Mouse (Mus musculus): Measurements from ENCODE around the gene Hck. TPM values are rescaled to one million over a fixed set of nuclear protein-coding genes. Genes with fewer than 3 reads are reported as not detected.

Hck gene
- polyA plus RNA-seq, 1 experiment from 2014 or later: 2.3 TPM

GRCm38 (mm10) chr2:153191242-153191641 lies 83.0 kb downstream of the Hck start:
- ATAC-seq (ENCODE audit: low FRiP score, low TSS enrichment) (no peak), DNase-seq (no peak)

GRCm38 (mm10) chr2:153194255-153194654 lies 86.0 kb downstream of the Hck start:
- no peak overlapping the region for H3K9ac ChIP-seq (replicated peaks; ENCODE audit: low read length)
- no peaks in the 10 kb centered on the region for H3K9me3 ChIP-seq (ENCODE audit: control insufficient read depth, low read length)
- H3K36me3 ChIP-seq (ENCODE audit: control insufficient read depth, insufficient read depth, low read length): peaks cover 86% of the 10 kb centered on the region
- H3K27ac ChIP-seq (replicated peaks; ENCODE audit: low read depth, low read length): no peak overlapping the region
- no peak overlapping the region for H3K4me3 ChIP-seq (replicated peaks; ENCODE audit: low read depth, low read length)
- DNase-seq: no peak
- 91% methylated on average over 3 of the region's 3 CpGs for WGBS
- no peaks in the 10 kb centered on the region for H3K4me1 ChIP-seq (ENCODE audit: control insufficient read depth, insufficient read depth, low read length)
- no peak overlapping the region for H3K4me2 ChIP-seq (ENCODE audit: low read length)
- no peak for ATAC-seq (ENCODE audit: low FRiP score, low TSS enrichment)
- H3K27me3 ChIP-seq (ENCODE audit: control insufficient read depth, insufficient read depth, low read length): no peaks in the 10 kb centered on the region

More at GRCm38 (mm10) chr2:153191242-153191641, 83.0 kb downstream of the Hck start:
- peaks cover 90% of the 10 kb centered on the region for H3K36me3 ChIP-seq (ENCODE audit: control insufficient read depth, insufficient read depth, low read length)
- no peak overlapping the region for H3K9ac ChIP-seq (replicated peaks; ENCODE audit: low read length)
- H3K27me3 ChIP-seq (ENCODE audit: control insufficient read depth, insufficient read depth, low read length): no peaks in the 10 kb centered on the region
- no peaks in the 10 kb centered on the region for H3K4me1 ChIP-seq (ENCODE audit: control insufficient read depth, insufficient read depth, low read length)
- no peak overlapping the region for H3K27ac ChIP-seq (replicated peaks; ENCODE audit: low read depth, low read length)
- WGBS: 85% methylated on average over 2 of the region's 2 CpGs
- H3K4me3 ChIP-seq (replicated peaks; ENCODE audit: low read depth, low read length): no peak overlapping the region
- no peak overlapping the region for H3K4me2 ChIP-seq (ENCODE audit: low read length)
- H3K9me3 ChIP-seq (ENCODE audit: control insufficient read depth, low read length): no peaks in the 10 kb centered on the region

- Histone ChIP-seq H3K36me3 (ENCODE audit: control insufficient read depth, insufficient read depth, low read length) (peaks cover 78% of the 10 kb centered on the region), H3K4me2 (ENCODE audit: low read length) (no peak overlapping the region), H3K27me3 (ENCODE audit: control insufficient read depth, insufficient read depth, low read length) (no peaks in the 10 kb centered on the region), H3K4me3 (replicated peaks; ENCODE audit: low read depth, low read length) (no peak overlapping the region), H3K27ac (replicated peaks; ENCODE audit: low read depth, low read length) (no peak overlapping the region), H3K9ac (replicated peaks; ENCODE audit: low read length) (no peak overlapping the region), H3K4me1 (ENCODE audit: control insufficient read depth, insufficient read depth, low read length) (no peaks in the 10 kb centered on the region), H3K9me3 (ENCODE audit: control insufficient read depth, low read length) (no peaks in the 10 kb centered on the region)
- WGBS: 86% methylated on average over 5 of the region's 5 CpGs
- DNase-seq: no peak
- ATAC-seq (ENCODE audit: low FRiP score, low TSS enrichment): no peak
These were observed 90.2 kb downstream of the Hck start for GRCm38 (mm10) chr2:153198485-153198884.

- Histone ChIP-seq H3K27ac (replicated peaks; ENCODE audit: low read depth, low read length) (no peak overlapping the region), H3K9ac (replicated peaks; ENCODE audit: low read length) (no peak overlapping the region), H3K4me1 (ENCODE audit: control insufficient read depth, insufficient read depth, low read length) (no peaks in the 10 kb centered on the region), H3K4me2 (ENCODE audit: low read length) (no peak overlapping the region), H3K36me3 (ENCODE audit: control insufficient read depth, insufficient read depth, low read length) (peaks cover 80% of the 10 kb centered on the region), H3K27me3 (ENCODE audit: control insufficient read depth, insufficient read depth, low read length) (no peaks in the 10 kb centered on the region), H3K4me3 (replicated peaks; ENCODE audit: low read depth, low read length) (no peak overlapping the region), H3K9me3 (ENCODE audit: control insufficient read depth, low read length) (no peaks in the 10 kb centered on the region)
- ATAC-seq (ENCODE audit: low FRiP score, low TSS enrichment) (no peak), DNase-seq (no peak)
- 94% methylated on average over 2 of the region's 2 CpGs for WGBS
These were observed 90.8 kb downstream of the Hck start for GRCm38 (mm10) chr2:153199114-153199513.

Other genes starting within 250 kb of the Hck start
- gene Mylk2, start 197.1 kb upstream of the Hck start, polyA plus RNA-seq (2014; fragmentation: Nextera tagmentation; extraction: Ambion mirVana): not detected in 2 replicates
- 2.8 and 4.7 TPM in 2 replicates for gene Foxs1, start 175.3 kb upstream of the Hck start, polyA plus RNA-seq (2014; fragmentation: Nextera tagmentation; extraction: Ambion mirVana)
- gene Dusp15, start 156.8 kb upstream of the Hck start, polyA plus RNA-seq (2014; fragmentation: Nextera tagmentation; extraction: Ambion mirVana): 7.3 and 16.7 TPM in 2 replicates
- gene Ttll9, start 146.0 kb upstream of the Hck start, polyA plus RNA-seq (2014; fragmentation: Nextera tagmentation; extraction: Ambion mirVana): 5.3 and 7.1 TPM in 2 replicates
- gene Pdrg1, start 93.0 kb upstream of the Hck start, polyA plus RNA-seq (2014; fragmentation: Nextera tagmentation; extraction: Ambion mirVana): 117 and 177 TPM in 2 replicates
- 1.0 and 2.1 TPM in 2 replicates for gene Xkr7, start 76.6 kb upstream of the Hck start, polyA plus RNA-seq (2014; fragmentation: Nextera tagmentation; extraction: Ambion mirVana)
- 1.5 and 2.0 TPM in 2 replicates for gene Ccm2l, start 42.5 kb upstream of the Hck start, polyA plus RNA-seq (2014; fragmentation: Nextera tagmentation; extraction: Ambion mirVana)
- 80.1 and 89.8 TPM in 2 replicates for gene Tm9sf4, start 52.8 kb downstream of the Hck start, polyA plus RNA-seq (2014; fragmentation: Nextera tagmentation; extraction: Ambion mirVana)
- 30.2 and 37.5 TPM in 2 replicates for gene Tspyl3, start 117.0 kb downstream of the Hck start, polyA plus RNA-seq (2014; fragmentation: Nextera tagmentation; extraction: Ambion mirVana)
- gene Plagl2, start 133.0 kb downstream of the Hck start, polyA plus RNA-seq (2014; fragmentation: Nextera tagmentation; extraction: Ambion mirVana): 7.3 and 11.5 TPM in 2 replicates
- 5.6 and 6.0 TPM in 2 replicates for gene Pofut1, start 133.1 kb downstream of the Hck start, polyA plus RNA-seq (2014; fragmentation: Nextera tagmentation; extraction: Ambion mirVana)
- gene Kif3b, start 182.9 kb downstream of the Hck start, polyA plus RNA-seq (2014; fragmentation: Nextera tagmentation; extraction: Ambion mirVana): 17.0 and 18.6 TPM in 2 replicates
- gene Asxl1, start 237.4 kb downstream of the Hck start, polyA plus RNA-seq (2014; fragmentation: Nextera tagmentation; extraction: Ambion mirVana): 13.4 and 17.1 TPM in 2 replicates